Mouse (Mus musculus): ENCODE measurements around the gene 1700012P22Rik.

Gene 1700012P22Rik

DNA sequence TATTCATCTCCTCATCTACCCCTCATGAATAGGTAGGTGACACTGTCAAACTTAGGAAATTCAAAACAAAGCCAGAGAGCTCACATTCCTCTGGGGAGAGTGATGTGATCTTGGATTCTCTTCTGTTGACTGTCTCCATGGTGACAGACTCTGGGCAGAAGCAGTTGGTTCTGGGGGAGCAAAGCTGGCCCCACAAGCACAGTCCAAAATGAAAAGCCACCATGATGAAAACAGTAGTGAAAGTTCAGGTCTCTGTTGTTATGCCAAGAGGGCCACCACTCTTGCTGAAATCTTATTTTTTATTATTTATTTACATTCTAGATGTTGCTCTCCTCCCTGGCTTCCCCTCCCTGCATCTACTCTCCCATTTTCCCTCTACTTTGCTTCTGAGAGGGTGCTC is at the start of gene 1700012P22Rik:
1700012P22Rik (minus strand) TSS at position 101 of the 400 bp plus-strand sequence.
- no peak for DNase-seq (ENCODE audit: low spot score)

DNA sequence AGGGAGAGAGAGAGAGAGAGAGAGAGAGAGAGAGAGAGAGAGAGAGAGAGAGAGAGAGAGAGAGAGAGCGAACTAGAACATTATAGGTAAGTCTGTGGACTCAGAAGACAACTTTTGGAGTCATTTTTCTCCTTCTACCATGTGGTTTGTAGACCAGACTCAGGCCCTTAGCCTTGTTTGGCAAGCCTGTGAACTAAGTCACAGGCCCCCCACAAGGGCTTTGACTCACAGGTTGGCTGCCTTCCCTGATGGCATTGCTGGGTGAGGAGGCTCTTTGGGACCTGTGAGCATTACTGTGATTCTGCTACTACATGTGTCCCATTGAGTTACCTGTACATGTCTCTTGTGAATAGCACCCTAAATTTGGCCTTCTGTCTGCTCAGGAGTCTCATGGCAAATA is 29.5 kb upstream of the 1700012P22Rik start:
- DNase-seq (ENCODE audit: low spot score), result no peak

DNA sequence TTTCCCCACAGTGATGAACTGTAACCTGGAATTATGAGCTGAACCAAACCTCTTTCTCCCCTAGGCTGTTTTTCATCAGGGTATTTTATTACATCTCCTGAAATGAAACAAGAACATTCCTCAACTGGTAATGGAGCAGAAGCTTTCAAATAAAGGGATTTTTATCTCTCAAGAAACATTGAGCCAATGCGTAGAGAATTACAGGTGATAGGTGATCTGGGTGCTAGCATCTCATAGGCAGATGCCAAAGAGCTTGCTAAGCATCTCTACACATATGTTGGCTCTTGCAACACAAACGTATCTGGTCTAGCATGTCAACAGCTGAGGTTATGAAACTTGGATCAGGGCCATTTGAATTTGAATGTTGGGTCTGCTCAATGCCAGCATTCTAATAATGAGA is 26.6 kb upstream of the 1700012P22Rik start:
- DNase-seq (ENCODE audit: low spot score), result no peak

DNA sequence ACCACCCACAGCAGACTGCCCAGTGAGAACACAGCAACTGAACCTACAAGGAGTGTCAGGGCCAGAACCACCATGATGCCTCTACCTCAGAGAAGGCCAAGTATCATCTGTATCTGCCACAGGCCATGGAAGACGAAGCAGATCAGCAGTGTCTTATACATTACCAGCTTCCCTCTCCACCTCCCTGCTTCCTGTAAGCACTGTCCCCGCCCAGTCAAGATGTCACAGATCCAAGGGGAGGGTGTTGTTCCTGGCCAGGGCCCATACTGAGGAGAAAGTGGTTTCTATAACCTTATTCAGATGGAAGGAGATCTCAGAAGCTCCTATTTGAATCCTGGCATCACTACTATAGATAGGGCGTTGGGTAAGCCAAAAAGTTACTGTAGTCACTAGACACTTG is 25.1 kb upstream of the 1700012P22Rik start, which contains the start of gene Aadacl3:
Aadacl3 (minus strand) TSS at position 101 of the 400 bp plus-strand sequence.
- no peak for DNase-seq (ENCODE audit: low spot score)

DNA sequence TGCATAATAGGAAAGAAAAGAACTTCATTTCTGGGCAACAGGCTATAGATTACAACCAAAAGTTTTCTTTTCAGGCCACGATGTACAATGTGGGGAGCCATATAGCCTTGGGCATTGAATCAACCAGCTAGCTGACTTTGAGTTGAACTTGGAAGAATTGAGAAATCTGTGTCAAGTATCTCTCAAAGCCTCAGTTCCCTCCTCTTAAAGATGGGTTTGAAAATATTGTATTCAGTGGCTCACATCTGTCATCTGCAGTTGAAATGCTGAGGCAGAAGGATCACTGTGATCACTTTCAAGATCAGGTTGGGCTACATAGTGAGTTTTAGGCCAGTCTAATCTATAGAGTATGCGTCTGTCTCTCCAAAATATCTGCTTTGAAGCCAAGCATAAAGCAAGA is 14.6 kb upstream of the 1700012P22Rik start, which contains the start of gene Gm9944:
Gm9944 (minus strand) TSS at position 101 of the 400 bp plus-strand sequence.
- no peak for DNase-seq (ENCODE audit: low spot score)

DNA sequence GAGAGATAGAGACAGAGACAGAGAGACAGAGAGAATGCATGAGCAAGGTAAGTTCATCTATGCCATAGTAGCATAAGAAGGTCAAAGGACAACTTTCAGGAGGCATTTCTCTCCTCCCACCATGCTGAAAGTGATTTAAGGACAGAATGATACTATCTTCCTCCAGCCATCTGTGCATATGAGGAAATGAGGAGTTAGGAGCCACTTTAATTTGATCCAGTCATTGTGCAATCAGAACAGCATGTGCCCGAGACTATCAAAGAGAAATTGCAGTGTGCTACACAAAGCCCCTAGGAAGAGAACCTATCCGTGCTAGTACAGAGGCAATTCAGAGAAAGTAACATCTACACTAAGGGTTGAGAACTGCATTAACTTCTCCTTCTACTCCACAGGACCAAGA is 10.0 kb upstream of the 1700012P22Rik start:
- DNase-seq (ENCODE audit: low spot score), result no peak

DNA sequence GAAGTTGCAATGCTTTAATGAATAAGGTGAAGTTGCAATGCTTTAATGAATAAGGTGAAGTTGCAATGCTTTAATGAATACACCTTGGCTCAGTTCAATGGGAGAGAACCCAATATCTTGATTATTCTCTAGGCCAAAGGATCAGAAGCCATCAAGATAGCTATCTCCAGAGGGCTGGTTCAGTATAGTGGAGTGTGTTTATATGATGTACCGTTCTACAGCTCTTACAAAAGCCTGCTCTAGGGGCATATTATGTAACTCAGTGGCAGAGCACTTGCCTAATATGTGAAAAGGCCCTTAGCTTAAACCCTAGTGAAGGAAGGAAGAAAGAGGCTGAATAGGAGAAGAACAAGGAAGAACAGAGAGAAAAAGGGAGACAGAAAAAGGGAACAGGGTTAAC is 3.0 kb upstream of the 1700012P22Rik start:
- no peak for DNase-seq (ENCODE audit: low spot score)

DNA sequence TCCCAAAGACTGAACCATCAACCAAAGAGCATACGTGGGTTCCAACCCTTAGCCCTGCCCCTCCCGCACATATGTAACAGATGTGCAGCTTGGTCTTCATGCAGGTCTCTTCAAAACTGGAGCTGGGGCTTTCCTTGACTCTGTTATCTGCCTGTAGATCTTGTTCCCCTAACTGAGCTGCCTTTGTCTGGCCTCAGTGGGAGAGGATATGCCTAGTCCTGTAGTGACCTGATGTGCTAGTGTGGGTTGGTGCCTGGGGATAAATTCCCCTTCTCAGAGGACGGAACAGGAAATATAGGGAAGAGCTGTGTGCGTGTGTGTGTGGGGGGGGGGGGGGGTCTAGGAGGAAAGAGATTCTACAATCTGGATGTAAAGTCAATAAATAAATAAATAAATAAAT is 2.5 kb upstream of the 1700012P22Rik start:
- no peak for DNase-seq (ENCODE audit: low spot score)

DNA sequence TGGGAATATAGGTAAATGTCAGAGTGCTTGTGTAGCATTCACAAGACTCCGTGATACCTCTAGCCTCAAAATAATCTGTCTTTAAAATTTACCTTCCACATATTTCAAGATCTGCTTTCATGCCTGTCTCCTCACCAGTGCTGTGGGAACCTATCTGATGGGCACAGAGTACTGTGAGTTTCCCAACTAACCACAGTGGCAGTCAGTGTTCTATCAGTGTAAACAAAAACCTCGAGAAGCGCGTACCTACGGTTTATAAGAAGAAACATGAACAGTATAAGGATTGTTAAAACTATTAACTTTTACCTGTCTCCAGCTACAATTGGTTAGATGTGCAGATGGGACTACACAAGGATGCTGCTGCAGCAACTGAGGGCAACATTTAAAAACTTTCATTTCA is 5.4 kb downstream of the 1700012P22Rik start:
- no peak for DNase-seq (ENCODE audit: low spot score)

DNA sequence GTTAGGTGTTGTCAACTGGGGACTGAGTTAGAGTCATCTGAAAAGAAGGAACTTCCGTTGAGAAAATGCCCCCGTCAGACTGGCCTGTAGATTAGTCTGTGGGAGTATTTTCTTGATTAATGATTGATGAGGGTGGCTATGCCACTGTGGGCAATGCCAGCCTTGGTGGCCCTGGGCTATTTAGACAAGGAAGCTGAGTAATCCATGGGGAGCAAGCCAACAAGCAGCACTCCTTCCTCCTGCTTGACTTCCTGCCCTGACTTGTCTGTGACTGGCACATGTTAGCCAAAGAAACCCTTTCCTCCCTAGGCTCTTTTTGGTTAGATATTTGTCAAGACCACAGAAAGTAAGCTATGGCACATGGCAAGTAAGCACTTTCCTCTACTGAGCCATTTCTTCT is 7.8 kb downstream of the 1700012P22Rik start:
- DNase-seq (ENCODE audit: low spot score), result no peak

DNA sequence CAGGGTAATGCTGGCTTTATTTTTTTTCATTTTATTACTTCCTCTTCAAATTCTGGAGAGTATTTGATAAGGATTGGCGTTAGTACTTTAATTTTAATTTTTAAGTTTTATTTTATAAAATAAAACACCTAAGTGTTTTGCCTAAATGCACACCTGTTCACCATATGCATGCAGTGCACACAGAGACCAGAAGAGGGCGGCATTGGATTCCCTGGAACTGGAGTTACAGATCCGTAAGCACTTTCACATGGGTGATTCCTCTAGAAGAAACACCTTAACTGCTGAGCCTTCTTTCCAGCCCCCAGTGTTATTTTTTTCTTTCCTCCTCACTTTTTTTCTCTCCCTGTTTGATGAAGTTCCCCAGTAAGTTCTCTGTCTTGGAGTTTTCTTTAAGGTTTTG is 9.7 kb downstream of the 1700012P22Rik start:
- DNase-seq (ENCODE audit: low spot score), result peak; percentile 2

DNA sequence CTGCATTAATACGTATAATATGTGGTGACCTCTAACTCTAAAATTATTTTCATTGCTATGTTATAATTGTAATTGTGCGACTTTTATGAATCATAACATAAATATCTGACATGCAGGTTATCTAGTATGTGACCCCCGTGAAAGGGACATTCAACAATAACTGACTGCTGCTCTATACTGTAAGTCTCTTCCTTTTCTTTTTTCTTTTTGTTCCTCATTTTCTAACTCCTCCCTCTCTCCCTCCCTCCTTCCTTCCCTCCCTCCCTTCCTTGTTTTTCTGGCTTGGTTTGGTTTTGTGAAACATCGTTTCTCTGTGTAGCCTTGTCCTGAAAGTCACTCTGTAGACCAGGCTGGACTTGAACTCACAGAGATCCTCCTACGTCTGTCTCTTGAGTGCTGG is 14.0 kb downstream of the 1700012P22Rik start:
- no peak for DNase-seq (ENCODE audit: low spot score)

DNA sequence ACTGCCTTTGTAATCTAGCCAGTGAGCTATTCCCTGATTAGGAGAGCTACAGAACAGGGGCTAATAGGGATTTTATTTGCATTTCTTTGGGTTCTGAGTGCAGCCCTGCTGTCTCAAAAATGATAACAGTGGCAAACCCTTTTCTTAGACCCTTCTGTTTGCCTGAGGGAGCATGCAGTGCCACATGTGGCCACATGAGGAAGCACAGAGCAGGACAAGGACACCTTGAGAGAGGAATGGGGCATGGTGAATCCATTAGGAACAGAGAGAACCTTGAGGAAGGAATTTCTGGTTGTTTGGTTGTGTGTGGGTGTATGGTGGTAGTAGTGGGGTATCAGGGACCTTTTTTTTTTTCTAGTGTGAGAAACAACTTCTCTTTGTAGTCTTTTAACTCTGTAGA is 17.9 kb downstream of the 1700012P22Rik start:
- no peak for DNase-seq (ENCODE audit: low spot score)

DNA sequence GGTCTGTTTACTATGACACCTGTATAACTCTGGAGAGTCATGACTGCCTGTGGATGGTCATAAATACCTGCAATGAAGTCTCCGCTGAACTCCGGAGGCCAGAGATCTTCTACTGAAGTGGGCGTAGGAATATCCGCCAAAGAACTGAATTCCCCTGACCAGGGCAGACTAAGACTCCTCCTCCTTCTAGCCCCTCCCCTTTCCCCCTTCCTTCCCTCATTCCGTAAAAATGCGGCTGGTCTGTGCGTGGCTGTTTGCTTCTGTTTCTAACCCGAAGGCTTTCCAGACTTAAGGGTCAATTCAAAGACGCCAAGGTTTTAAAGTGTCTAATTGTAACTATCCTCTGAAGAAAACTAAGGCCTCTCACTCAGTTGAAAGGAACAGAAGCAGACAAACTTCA is 30.3 kb downstream of the 1700012P22Rik start, which contains the start of gene Pramef12:
Pramef12 (minus strand) TSS at position 175 of the 400 bp plus-strand sequence.
- no peak for DNase-seq (ENCODE audit: low spot score)

DNA sequence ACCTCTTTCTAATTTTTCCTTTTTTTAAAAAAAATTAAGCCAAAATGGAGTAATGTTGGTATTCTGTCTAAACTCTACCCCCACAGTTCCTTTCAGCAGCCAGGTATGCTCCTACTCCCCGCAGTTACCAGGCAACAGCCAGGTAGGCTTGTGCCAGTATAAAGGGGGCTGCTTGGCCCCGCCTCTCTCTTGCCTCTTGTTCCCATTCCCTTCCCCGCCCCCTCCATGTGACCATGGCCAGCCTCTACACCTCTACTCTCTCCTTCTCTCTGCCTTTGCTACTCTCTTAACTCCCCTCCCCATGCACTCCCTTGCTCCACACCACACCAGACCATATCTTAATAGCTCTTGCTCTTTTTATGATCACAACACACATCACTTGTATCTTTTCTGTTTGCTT is 32.3 kb downstream of the 1700012P22Rik start:
- no peak for DNase-seq (ENCODE audit: low spot score)

DNA sequence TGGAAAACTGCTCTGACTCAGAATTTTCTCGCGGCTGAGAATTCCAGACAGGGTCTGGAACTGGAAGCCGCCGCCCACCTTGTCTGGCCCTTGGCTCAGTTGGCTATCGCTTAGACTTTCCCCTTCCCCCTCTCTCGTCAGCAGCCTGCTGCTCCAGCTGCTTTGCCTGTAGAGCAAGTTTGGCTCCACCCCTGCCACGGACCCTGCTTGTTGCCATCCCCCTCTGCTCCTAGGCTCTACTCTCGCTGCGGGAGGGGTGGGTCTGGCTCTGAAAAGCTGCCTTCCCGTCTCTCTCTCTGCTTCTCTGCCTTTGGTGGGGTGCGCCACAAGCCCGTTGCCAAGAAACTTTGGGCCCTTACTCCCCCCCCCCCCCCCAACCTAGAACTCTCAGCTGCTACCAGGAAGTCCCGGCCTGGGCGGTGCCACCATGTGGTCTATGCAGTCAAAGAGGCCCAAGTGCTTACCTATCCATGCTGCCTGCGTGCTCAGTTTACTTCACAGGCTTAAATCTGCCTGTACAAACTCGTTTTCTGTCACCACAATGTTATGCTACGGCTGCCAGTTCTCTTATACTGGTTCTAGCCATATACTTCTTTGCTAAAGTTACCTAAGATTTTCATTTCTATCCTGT is 34.0 kb downstream of the 1700012P22Rik start:
- no peak for DNase-seq (ENCODE audit: low spot score)

DNA sequence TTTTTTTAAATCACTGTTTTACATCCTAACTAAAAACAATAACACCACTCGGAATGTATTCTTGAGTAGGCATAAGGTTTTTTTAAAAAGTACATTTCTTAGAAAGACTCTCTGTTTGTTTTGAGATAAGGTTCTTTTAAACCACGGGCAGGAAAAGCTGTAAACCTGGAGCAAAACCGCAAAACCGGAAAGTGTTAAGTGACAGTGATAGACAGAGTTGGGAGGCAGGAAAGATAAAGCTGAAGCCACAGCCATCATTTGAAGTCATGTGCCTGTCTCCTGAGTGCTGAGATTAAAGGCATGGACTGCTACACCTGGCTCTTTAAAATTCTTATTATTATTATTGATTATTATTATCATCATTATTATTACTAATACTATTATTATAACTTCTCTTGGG is 35.9 kb downstream of the 1700012P22Rik start:
- no peak for DNase-seq (ENCODE audit: low spot score)

DNA sequence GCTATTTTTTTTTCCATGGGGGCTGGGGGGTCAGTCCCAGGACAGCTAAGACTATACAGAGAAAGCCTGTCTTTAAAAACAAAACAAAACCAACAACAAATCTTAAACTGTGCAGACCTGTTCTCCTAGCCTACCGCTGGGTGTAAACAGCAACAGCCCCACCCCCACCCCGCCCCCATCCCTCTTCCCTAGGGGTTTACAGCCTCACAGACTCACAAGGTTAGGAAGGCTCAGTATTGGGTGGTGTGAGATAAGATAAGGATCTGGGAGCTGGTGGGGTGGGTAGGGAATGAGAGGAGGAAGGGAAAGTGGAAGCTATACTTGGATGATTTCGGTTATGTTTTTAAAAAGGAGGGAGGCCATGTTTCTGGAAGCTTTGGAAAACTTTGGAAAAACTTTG is 42.3 kb downstream of the 1700012P22Rik start:
- DNase-seq (ENCODE audit: low spot score), result no peak

DNA sequence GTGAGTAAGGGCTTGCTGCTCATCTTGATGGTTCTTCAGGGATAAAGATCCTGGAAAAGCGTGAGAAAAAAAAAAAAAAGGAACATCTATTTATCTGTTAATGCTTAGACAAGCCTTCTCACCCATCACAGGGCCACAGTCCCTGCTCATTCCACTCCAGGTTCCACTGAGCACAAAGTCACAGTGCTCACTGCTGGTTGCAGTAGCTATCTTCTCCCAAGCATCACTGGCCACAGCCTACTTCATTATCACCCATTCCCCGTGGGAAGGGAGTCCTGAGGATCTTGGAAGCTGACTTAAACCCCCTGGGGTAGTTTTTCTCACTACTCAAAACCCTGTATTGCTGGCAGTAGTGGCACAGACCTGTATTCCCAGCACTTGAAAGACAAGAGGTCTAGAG is 60.7 kb downstream of the 1700012P22Rik start, which contains the start of gene Pramef20:
Pramef20 (minus strand) TSS at position 23 of the 400 bp plus-strand sequence.
- DNase-seq (ENCODE audit: low spot score), result no peak
